Mouse (Mus musculus) activated CD4-positive, CD25-positive, alpha-beta regulatory T cell (primary cell): ENCODE results near the gene Fstl5. TPM values are rescaled to one million over a fixed set of nuclear protein-coding genes. Genes with fewer than 3 reads are reported as not detected.

Experiments used
- polyA plus RNA-seq, 2 experiments: library from polyadenylated mRNA; unstranded; fragments of 100-300 nt; shearing (Covaris generic); gene quantifications; one replicate each; pipeline ENCODE4 v1.2.1; 2017

Gene Fstl5
- polyA plus RNA-seq, result not detected

DNA sequence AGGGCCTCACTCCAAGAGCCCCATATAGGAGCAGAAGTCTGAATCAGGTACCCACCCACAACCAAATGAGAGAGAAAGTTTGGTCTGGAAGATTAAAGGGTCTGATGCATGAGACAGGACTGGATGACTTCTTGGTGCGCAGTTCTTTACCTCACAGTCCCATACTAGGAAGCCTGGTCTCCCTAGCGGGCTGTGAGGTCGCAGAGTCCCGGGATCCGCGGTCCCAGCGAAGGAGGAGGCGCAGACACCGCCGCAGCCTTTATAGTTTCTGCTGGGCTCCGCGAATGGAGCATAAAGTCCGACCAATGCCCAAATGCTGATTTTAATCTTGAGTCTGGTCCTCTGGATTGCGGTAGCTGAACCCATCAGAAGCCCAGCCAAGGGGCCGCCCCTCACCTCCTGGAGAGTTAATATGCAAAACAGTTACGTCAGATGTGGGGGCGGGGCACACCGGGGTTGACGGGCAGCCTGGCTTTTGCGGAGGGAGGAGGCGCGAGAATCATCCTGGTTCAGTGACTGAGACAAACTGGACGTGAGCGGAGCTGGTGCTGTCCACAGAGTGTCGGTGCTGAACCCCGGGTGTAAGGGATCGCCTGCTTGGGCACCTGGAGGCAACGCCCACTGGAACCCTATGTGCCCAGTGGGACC lies at the start of gene Fstl5:
Gene Fstl5 (plus strand): TSS at position 211 of the 648 bp plus-strand sequence.

Other genes with a start within 250 kb of the Fstl5 start
- gene Golim4, start 117.3 kb upstream of the Fstl5 start, polyA plus RNA-seq, result 10 to 100 TPM in 1 of 2 experiments, 1 to 10 TPM in 1; 9.6 to 10.5 TPM